Mouse (Mus musculus): ENCODE data around the gene Por. TPM values are rescaled to one million over a fixed set of nuclear protein-coding genes. Genes with fewer than 3 reads are reported as not detected.

Por gene
- polyA plus RNA-seq, 1 experiment from 2014 or later, result 2,039 TPM

DNA sequence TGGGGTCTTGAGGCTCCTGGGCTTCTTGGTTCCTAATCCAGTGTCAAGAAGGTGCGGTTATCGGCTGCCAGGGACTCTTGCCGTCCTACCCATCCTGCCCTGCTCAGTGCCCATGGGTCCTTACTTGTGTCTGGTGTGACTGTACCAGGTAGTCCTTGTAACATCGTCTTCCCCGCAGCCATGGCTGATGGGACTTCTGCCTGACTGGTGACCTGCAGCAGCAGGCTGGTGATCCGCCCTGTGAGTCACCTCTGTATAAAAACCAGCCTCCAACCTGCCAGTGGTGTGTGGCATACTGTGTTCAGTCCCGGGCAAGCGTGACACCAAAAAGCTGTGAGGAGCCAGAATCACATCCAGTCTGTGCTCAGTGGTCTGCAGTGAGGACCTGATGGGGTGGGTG, 26.0 kb upstream of the Por start:
- WGBS (ENCODE audit: missing documents), result 95% methylated on average over 8 of the region's 8 CpGs
- Histone ChIP-seq H3K36me3 (ENCODE audit: inconsistent target) (peaks cover 4% of the 10 kb centered on the region; the same call in 1 of the 2 replicates), H3K27ac (no peak overlapping the region), H3K79me2 (ENCODE audit: inconsistent target) (no peaks in the 10 kb centered on the region), H3K4me3 (ENCODE audit: inconsistent target) (no peak overlapping the region)

DNA sequence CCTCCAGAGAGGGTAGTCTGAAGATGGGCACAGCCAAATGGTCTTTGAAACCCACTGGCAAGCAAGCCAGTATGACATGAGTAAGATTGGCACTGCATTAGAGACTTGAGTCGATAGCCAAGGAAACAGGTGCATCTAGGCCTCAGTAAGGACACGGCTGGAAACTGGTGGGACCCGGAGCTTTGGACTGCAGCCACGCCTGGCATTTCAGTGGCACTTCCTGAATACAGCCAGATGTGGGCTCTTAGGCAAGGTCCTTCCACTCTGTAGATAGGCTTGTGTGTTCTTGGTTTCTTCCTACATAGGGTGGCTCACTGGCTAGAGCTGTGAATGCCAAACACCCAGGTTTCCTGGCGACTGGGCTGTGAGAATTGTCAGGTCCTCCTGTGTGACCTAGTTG, 24.5 kb upstream of the Por start:
- Histone ChIP-seq H3K79me2 (ENCODE audit: inconsistent target) (no peaks in the 10 kb centered on the region), H3K27ac (no peak overlapping the region), H3K36me3 (ENCODE audit: inconsistent target) (no peaks in the 10 kb centered on the region), H3K4me3 (ENCODE audit: inconsistent target) (no peak overlapping the region)
- WGBS (ENCODE audit: missing documents), result 48% methylated on average over 5 of the region's 5 CpGs

DNA sequence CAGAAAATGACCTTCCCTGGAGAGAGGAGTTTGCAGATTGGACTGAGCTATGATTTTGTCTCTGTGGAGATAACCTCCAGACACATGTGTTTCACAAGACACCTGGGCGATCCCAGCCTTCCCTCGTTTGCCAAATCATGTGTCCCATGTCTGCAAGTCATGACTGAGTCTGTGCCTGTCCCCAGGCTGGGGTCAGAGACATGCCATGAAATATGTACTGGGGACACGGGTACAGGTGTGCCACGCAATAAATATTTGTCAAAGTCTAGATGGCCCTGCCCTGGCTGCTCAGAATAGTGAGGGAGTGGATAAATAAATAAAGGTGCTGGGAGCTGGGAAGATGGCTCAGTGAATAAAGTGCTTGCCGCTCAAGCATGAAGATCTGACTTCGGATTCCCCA, 23.8 kb upstream of the Por start:
- H3K79me2 ChIP-seq (ENCODE audit: inconsistent target), result no peaks in the 10 kb centered on the region
- no peak overlapping the region for H3K27ac ChIP-seq
- H3K4me3 ChIP-seq (ENCODE audit: inconsistent target), result no peak overlapping the region
- no peaks in the 10 kb centered on the region for H3K36me3 ChIP-seq (ENCODE audit: inconsistent target)
- WGBS (ENCODE audit: missing documents), result 97% methylated on average over 3 of the region's 6 CpGs

DNA sequence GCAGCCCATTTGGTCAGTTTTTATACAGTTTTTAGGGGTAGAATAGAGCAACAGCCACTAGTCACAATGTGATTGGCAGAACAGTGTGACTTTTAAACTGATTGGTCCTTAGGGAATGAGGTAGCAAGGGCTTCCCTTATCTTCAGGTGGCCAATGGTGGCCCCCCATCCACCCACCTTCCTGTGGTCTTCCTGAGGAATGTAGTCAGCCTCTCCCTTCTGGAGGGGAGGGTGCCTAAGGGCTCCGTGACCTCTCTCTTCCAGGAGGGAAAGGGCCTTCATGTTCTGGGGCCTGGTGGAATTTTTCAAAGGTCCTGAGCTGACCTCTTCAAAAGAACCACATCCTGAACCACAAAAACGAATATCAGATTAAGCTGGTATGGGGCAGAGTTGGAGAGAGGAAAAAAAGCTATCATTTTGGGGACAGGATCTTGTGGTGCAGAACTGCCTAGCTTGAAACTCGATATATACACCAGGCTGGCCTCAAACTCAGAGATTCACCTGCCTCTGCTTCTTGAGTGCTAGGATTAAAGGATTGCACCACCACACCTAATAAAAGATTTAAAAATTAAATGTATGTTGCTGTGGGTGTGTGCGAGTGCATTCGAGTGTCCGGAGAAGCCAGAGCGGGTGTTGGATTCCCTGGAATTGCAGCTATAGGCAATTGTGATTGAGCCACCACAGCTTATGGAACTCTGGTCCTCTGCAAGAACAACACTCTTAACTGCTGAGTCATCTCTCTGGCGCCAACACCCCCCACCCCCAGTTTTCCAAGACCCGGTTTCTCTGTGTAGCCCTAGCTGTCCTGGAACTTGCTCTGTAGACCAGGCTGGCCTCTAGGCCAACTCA, 21.1 kb upstream of the Por start:
- WGBS (ENCODE audit: missing documents), result 68% methylated on average over 9 of the region's 9 CpGs
- H3K36me3 ChIP-seq (ENCODE audit: inconsistent target), result no peaks in the 10 kb centered on the region

DNA sequence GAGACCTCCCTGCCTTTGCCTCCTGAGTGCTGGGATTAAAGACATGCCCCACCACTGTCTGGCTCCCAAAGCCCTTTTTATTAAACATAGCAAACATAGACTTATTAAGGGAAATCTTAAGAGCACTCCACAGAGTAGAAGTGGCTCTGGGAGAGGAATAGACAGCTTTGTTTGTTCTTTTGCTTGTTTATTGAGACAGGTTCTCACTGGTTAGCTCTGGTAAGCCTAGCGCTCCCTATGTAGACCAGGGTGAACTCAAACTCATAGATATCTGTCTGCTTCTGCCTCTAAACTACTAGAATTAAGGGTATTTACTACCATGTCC, 20.6 kb upstream of the Por start:
- no peaks in the 10 kb centered on the region for H3K79me2 ChIP-seq (ENCODE audit: inconsistent target)
- H3K4me3 ChIP-seq (ENCODE audit: inconsistent target), result no peak overlapping the region
- H3K27ac ChIP-seq, result no peak overlapping the region
- 93% methylated on average over 1 of the region's 1 CpGs for whole genome bisulfite sequencing (ENCODE audit: missing documents)
- H3K36me3 ChIP-seq (ENCODE audit: inconsistent target), result no peaks in the 10 kb centered on the region

More for the DNA sequence above, 21.1 kb upstream of the Por start:
- no peak overlapping the region for H3K27ac ChIP-seq
- no peaks in the 10 kb centered on the region for H3K79me2 ChIP-seq (ENCODE audit: inconsistent target)
- no peak overlapping the region for H3K4me3 ChIP-seq (ENCODE audit: inconsistent target)

DNA sequence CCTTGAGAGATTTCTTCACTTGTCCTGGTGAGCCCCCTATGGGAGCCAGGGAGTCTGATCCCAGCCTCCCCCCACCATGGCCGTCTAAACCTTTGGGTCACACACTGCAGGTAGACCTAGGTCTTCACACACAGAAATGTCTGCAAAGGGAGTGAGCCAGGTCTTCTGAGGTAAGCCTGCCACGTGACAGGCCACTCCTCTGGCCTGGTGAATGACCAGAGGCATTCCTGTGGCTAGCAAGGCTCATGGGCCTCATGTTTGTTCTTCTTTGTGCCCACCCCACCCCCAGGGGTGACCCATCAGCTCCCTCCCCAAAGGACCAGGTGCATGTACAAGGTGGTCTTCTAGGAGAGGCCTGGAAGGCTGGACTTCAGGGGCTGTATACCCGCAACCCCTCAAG, 18.3 kb upstream of the Por start:
- Histone ChIP-seq H3K4me3 (ENCODE audit: inconsistent target) (no peak overlapping the region), H3K36me3 (ENCODE audit: inconsistent target) (no peaks in the 10 kb centered on the region), H3K27ac (no peak overlapping the region), H3K79me2 (ENCODE audit: inconsistent target) (no peaks in the 10 kb centered on the region)
- 100% methylated on average over 3 of the region's 3 CpGs for WGBS (ENCODE audit: missing documents)

DNA sequence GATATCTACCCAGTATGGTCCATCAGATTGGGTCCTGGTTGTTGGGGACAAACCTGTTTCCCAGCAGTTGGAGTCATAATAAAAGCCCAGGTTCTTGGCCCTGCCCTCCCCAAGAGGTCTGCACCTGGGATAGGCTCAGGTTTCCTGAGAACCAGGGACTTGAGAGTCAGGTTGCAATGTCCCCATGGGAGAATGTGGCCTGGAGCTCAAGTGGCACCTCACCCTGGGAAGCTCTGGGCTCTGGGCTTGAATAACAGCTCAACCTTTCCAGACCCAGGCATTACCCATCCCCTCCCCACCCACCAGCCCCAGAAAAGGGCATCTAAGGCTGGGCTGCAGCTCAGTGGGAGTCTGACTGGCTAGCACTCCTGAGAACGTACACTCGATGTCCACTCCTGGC, 16.6 kb upstream of the Por start:
- no peak overlapping the region for H3K27ac ChIP-seq
- H3K4me3 ChIP-seq (ENCODE audit: inconsistent target), result no peak overlapping the region
- no CpG with 5 or more reads among the region's 2 CpGs for WGBS (ENCODE audit: missing documents)
- no peaks in the 10 kb centered on the region for H3K36me3 ChIP-seq (ENCODE audit: inconsistent target)
- H3K79me2 ChIP-seq (ENCODE audit: inconsistent target), result no peaks in the 10 kb centered on the region

DNA sequence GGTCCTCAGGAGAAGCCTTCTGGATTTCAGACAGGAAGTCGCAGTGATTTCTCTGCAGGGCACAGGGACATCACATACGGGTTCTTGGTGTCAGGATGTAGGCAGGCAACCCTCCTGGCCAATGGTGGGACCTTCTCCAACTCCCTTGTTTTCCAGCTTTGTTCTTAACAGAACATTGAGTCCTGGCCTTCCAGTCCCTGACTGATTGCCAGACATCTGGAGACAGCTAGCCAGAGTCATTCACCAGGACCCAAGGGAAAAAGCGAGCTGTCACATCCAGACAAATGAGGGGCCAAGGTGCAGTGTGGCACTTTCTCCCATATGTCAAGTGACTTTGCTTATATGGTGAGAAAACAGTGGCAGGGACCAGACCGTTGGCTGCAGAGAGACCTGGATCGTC, 13.8 kb upstream of the Por start:
- H3K27ac ChIP-seq, result no peak overlapping the region
- no peaks in the 10 kb centered on the region for H3K36me3 ChIP-seq (ENCODE audit: inconsistent target)
- H3K4me3 ChIP-seq (ENCODE audit: inconsistent target), result no peak overlapping the region
- H3K79me2 ChIP-seq (ENCODE audit: inconsistent target), result no peaks in the 10 kb centered on the region
- WGBS (ENCODE audit: missing documents), result 98% methylated on average over 5 of the region's 5 CpGs

DNA sequence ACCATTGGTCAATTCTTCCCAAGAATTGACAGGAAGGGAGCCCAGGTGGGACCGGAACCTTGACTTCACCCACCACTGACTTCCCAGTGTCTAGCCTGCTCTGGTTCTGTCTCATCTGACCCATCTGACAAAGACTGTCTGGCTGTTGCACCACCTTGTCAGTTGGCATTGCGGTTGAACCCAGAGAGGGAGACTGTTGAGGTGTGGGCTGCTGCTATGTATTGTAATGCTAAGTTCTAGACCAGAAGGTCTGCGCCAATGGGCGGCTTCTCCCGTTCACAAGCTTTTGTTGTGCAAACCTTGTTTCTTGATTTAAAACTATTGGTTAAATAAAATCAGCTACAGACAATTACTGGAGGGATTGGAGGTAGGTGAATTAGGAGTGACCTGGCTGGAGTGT, 12.7 kb upstream of the Por start:
- 83% methylated on average over 4 of the region's 5 CpGs for WGBS (ENCODE audit: missing documents)
- no peaks in the 10 kb centered on the region for H3K79me2 ChIP-seq (ENCODE audit: inconsistent target)
- no peak overlapping the region for H3K27ac ChIP-seq
- no peaks in the 10 kb centered on the region for H3K36me3 ChIP-seq (ENCODE audit: inconsistent target)
- no peak overlapping the region for H3K4me3 ChIP-seq (ENCODE audit: inconsistent target)

DNA sequence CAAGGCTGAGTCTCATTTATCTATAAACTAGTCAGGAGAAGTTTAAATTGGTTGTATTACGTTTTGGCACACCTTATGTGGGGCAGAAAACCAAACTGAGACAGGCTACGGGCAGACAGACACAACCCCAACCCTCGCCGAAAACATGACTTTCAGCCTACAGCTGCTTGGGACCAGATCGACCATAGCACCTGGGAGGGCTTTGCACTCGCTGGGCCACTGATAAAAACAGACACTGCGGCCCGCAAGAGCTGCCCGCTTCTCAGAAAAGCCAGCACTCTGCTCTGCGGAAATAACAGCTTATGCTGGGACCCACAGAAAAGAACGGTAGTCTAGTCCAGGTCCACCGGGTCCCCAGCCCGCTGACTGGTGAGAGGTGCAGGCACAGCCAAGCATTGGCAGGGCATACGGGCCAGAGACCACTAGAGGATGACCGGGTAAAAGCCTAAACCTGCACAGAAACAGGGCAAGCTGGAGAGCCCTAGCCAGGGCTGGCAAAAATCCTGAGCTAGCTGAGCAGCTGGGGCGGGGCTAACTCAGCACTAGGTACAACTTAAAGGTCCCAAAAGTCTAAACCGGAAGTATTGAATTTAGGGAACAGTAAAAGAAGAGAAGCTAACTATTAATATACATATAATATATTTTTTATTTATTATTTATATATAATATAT, 12.0 kb upstream of the Por start:
- Histone ChIP-seq H3K79me2 (ENCODE audit: inconsistent target) (no peaks in the 10 kb centered on the region), H3K27ac (no peak overlapping the region), H3K36me3 (ENCODE audit: inconsistent target) (no peaks in the 10 kb centered on the region), H3K4me3 (ENCODE audit: inconsistent target) (no peak overlapping the region)
- 46% methylated on average over 16 of the region's 17 CpGs for WGBS (ENCODE audit: missing documents)

DNA sequence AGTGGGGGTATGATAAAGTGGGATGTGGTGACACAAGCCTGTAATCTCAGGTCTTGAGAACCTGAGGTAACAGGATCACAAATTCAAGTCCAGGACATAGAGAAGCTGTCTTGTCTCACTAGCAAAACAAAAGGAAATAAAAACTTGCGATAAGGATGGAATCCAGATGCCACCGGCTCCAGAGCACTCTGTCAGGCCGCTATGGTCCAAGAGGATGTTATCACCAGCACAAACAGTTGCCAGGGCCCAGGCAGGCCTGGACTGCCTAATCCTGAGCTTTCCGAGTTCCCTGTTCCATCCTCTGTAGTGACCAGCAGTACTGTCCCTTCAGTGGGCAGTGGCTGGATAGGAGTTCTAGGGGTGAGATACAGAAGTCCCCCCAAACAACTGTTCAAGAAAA, 9.9 kb upstream of the Por start:
- Histone ChIP-seq H3K36me3 (ENCODE audit: inconsistent target) (no peaks in the 10 kb centered on the region), H3K4me3 (ENCODE audit: inconsistent target) (no peak overlapping the region), H3K27ac (no peak overlapping the region), H3K79me2 (ENCODE audit: inconsistent target) (no peaks in the 10 kb centered on the region)
- 93% methylated on average over 4 of the region's 4 CpGs for WGBS (ENCODE audit: missing documents)

DNA sequence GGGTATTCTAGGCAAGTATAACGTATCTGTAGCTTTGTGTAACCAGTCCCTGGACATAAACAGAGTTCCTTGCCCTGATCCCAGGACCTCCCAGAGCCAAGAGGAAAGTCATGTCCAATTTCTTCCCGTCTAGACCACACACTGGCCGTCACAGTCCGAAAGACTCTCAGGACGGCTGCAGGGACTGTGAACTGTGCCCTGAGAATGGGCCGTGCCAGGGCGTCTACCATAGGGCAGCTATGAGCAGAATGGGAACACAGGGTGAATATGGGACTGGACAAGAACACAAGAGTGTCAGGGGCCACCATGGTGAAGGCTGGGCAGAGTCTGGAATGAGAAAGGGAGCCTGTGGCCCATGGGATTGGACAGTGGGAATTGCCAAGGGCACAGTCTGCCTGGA, 9.3 kb upstream of the Por start:
- no peak overlapping the region for H3K27ac ChIP-seq
- H3K36me3 ChIP-seq (ENCODE audit: inconsistent target), result no peaks in the 10 kb centered on the region
- no peaks in the 10 kb centered on the region for H3K79me2 ChIP-seq (ENCODE audit: inconsistent target)
- WGBS (ENCODE audit: missing documents), result 98% methylated on average over 7 of the region's 7 CpGs
- no peak overlapping the region for H3K4me3 ChIP-seq (ENCODE audit: inconsistent target)

DNA sequence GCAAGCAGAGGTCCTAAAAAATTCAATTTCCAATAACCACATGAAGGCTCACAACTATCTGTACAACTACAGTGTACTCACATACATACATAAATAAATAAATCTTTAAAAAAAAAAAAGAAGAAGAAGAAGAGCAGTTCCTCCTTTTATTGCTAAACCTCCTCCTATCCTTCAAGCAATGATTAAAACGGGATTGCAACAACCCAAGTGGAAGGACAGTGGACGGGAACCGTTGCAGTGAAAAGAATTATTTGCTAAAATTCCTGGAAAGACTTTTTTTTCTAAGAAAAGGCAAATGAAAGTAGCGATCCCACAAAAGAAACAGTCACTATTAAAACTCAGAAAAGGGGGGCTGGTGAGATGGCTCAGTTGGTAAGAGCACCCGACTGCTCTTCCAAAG, 2.9 kb upstream of the Por start:
- H3K27ac ChIP-seq, result no peak overlapping the region
- no peaks in the 10 kb centered on the region for H3K79me2 ChIP-seq (ENCODE audit: inconsistent target)
- no peaks in the 10 kb centered on the region for H3K36me3 ChIP-seq (ENCODE audit: inconsistent target)
- 24% methylated on average over 4 of the region's 5 CpGs for WGBS (ENCODE audit: missing documents)
- H3K4me3 ChIP-seq (ENCODE audit: inconsistent target), result no peak overlapping the region

DNA sequence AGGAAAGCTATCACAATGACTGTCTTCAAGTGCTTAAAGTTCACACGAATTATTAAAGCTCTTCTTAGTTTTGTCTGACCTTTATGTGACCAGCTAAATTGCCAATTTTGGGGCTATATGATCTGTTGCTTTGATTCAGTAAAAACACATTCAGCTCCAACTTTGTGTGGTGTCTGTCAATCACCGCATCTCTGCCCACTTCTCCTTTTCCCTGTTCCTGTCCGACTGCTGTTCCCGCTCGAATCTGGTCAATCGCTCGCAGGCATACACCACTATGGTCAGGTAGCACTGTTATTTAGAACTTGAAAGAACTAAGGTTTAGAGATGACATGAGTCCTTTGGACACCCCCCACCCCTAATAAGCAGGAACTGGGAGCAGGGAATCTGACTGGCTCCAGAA, 1.8 kb upstream of the Por start:
- Histone ChIP-seq H3K36me3 (ENCODE audit: inconsistent target) (no peaks in the 10 kb centered on the region), H3K27ac (no peak overlapping the region), H3K4me3 (ENCODE audit: inconsistent target) (no peak overlapping the region), H3K79me2 (ENCODE audit: inconsistent target) (no peaks in the 10 kb centered on the region)
- 9% methylated on average over 7 of the region's 7 CpGs for WGBS (ENCODE audit: missing documents)

DNA sequence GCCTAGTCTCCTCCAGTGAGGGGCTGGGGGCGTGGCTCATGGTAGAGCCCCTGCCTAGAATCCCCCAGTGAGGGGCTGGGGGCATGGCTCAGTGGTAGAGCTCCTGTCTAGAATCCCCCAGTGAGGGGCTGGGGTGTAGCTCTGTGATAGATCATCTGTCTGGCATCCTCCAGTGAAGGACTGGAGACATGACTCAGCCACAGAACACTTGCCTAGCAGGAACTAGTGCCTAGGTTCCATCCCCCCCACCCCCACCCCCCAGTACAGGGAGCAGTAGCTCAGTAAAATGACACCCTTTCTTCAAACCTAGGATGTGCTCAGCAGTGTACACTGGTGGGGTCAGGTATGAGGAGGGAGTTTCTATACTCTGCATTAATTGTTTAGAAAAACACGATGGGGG, 1.0 kb downstream of the Por start:
- no peaks in the 10 kb centered on the region for H3K79me2 ChIP-seq (ENCODE audit: inconsistent target)
- WGBS (ENCODE audit: missing documents), result 85% methylated on average over 2 of the region's 2 CpGs
- H3K36me3 ChIP-seq (ENCODE audit: inconsistent target), result no peaks in the 10 kb centered on the region
- H3K4me3 ChIP-seq (ENCODE audit: inconsistent target), result no peak overlapping the region
- H3K27ac ChIP-seq, result no peak overlapping the region
